Comparison of ENCODE assay signal across 26 mouse cellular contexts in genomic region chr15:85546500-85546899, GRCm38 (mm10). TPM values are rescaled to one million over a fixed set of nuclear protein-coding genes. Genes with fewer than 3 reads are reported as not detected.
A peak's percentile ranks its signal among the peaks of the same experiment; 100 is the strongest.
DNase-seq lines count a peak whose midpoint lies in the region; ATAC-seq and TF ChIP-seq lines count a peak whose summit lies in the region.
"Had no signal": no experiment of that assay in that cellular context is flagged by ENCODE, and none has a peak within 500 bp of the region (broad histone marks: within the 10 kb centered on the region; RNA-seq: fewer than 3 reads in every experiment).

No protein-coding gene starts in this region.

- peak; percentile 12 for DNase-seq in right cerebral cortex, adult 18-20 months
- no peak for DNase-seq in right cerebral cortex, postnatal 36 days (ENCODE audit: low spot score in 2 of 2)
- no peak for DNase-seq in ES-E14 (ENCODE audit: low read depth, low spot score)
- DNase-seq in gastrocnemius, adult 18-20 months (ENCODE audit: low spot score): no peak
- DNase-seq: adrenal gland, adult 2 months; adrenal gland, postnatal 10 days; adrenal gland, postnatal 25 days; cerebellum, adult 11-12 months; cerebellum, adult 2 months; cerebellum, adult 9-10 months; cerebellum, postnatal 10 days; cerebellum, postnatal 25 days; forebrain, postnatal 0 days had no signal

- no peaks in the 10 kb centered on the region for H3K27me3 ChIP-seq in myocyte (ENCODE audit: control insufficient read depth, insufficient read depth, insufficient read length)
- H3K27me3 ChIP-seq: forebrain, embryonic 12.5 days had no signal

- no peak overlapping the region for H3K4me3 ChIP-seq in ES-E14 (ENCODE audit: insufficient read depth in 1 of 2, low read depth in 1 of 2, low read length in 2 of 2, poor library complexity in 1 of 2, severe bottlenecking in 1 of 2)
- H3K4me3 ChIP-seq in myocyte: no peak overlapping the region
- H3K4me3 ChIP-seq: embryonic facial prominence, embryonic 10.5 days; embryonic facial prominence, embryonic 12.5 days; forebrain, embryonic 12.5 days had no signal

- H3K9me3 ChIP-seq in ES-E14 (ENCODE audit: control insufficient read depth, insufficient read depth, low read depth, low read length): no peaks in the 10 kb centered on the region
- H3K9me3 ChIP-seq: embryonic facial prominence, embryonic 10.5 days; embryonic facial prominence, embryonic 12.5 days; forebrain, embryonic 12.5 days had no signal

- no peak overlapping the region for H3ac ChIP-seq in myocyte (ENCODE audit: control insufficient read depth, insufficient read length)

- H3K4me1 ChIP-seq in ES-E14 (ENCODE audit: control insufficient read depth in 2 of 2, insufficient read depth in 2 of 2, low read length in 2 of 2, poor library complexity in 1 of 2): peaks cover 0 to 9% of the 10 kb centered on the region in 2 experiments; a peak in 2 of 4 replicates
- H3K4me1 ChIP-seq: embryonic facial prominence, embryonic 10.5 days; embryonic facial prominence, embryonic 12.5 days had no signal

- H3K4me2 ChIP-seq in myocyte (ENCODE audit: low read depth): no peak overlapping the region
- H3K4me2 ChIP-seq: embryonic facial prominence, embryonic 12.5 days; forebrain, embryonic 12.5 days had no signal

- no peak overlapping the region for H3K9ac ChIP-seq in ES-E14 (ENCODE audit: insufficient read depth, low read depth, low read length, poor library complexity, severe bottlenecking)
- H3K9ac ChIP-seq: embryonic facial prominence, embryonic 12.5 days; forebrain, embryonic 12.5 days; forebrain, postnatal 0 days had no signal

- no peak overlapping the region for H3K27ac ChIP-seq in ES-E14 (ENCODE audit: insufficient read depth, low read depth, low read length, poor library complexity, severe bottlenecking)
- H3K27ac ChIP-seq: embryonic facial prominence, embryonic 10.5 days; embryonic facial prominence, embryonic 12.5 days; forebrain, embryonic 12.5 days had no signal

- H3K36me3 ChIP-seq in ES-E14 (ENCODE audit: control insufficient read depth, insufficient read depth, low read length, poor library complexity, severe bottlenecking): no peaks in the 10 kb centered on the region
- no peaks in the 10 kb centered on the region for H3K36me3 ChIP-seq in myocyte (ENCODE audit: control insufficient read depth, insufficient read depth)
- H3K36me3 ChIP-seq: embryonic facial prominence, embryonic 10.5 days; embryonic facial prominence, embryonic 12.5 days had no signal

- in situ Hi-C loops in ES-E14 (cut with MboI; ENCODE audit: low sequenced_read_pairs in 2 of 2, unreplicated experiment in 2 of 2): no loop called here

- no peak for TF ChIP-seq POLR2A in myocyte (IDR thresholded peaks at IDR 0.05; ENCODE audit: insufficient read length, low read depth)

- no peaks in the 10 kb centered on the region for H3K79me2 ChIP-seq in myocyte (ENCODE audit: control insufficient read depth, insufficient read depth)

- ATAC-seq in frontal cortex, adult (ENCODE audit: low TSS enrichment): no peak
- ATAC-seq: CD4-positive, CD25-positive, alpha-beta regulatory T cell, adult 4 months; forebrain, embryonic 14.5 days; forebrain, postnatal 0 days had no signal

TF ChIP-seq in ES-E14, 5 proteins besides CTCF, POLR2A, EP300 and RAD21:
- TF ChIP-seq MAFK (IDR thresholded peaks at IDR 0.05; ENCODE audit: insufficient read depth, low read depth, low read length) (0 out of 2 replicates have a peak, but pooled peaks have one; percentile 12), CHD2 (IDR thresholded peaks at IDR 0.05; ENCODE audit: low read depth, low read length) (no peak)

TF ChIP-seq in myocyte, 11 proteins besides CTCF, POLR2A, EP300 and RAD21:
- TF ChIP-seq USF1 (IDR thresholded peaks at IDR 0.05; ENCODE audit: low read depth) (no peak), MYOD1 (IDR thresholded peaks at IDR 0.05; ENCODE audit: control insufficient read depth in 1 of 3, insufficient read length in 2 of 3, low read depth in 2 of 3) (peak in 2 of 3 experiments; percentile 71 to 90), MYOG (IDR thresholded peaks at IDR 0.05; ENCODE audit: control insufficient read depth in 1 of 3, insufficient read depth in 1 of 3, insufficient read length in 2 of 3, low read depth in 2 of 3) (peak in 2 of 3 experiments; percentile 44 to 76), TCF3 (IDR thresholded peaks at IDR 0.05; ENCODE audit: insufficient read length, low read depth) (peak; percentile 18), MAX (IDR thresholded peaks at IDR 0.05; ENCODE audit: low read depth) (no peak)

RNA-seq across cellular contexts. Expression of gene Wnt7b, which starts 35.8 kb away (rescaled TPM):
- total RNA-seq in ES-E14 (2012; rRNA removed): 11.2 and 15.5 TPM in 2 replicates
- polyA plus RNA-seq in myocyte (2012; fragmentation: generic; extraction: Trizol): 7.9 TPM
- under 1 TPM in 1 of 2 experiments, not detected in 1; 0.07 TPM for total RNA-seq in gastrocnemius, adult 18-20 months (2021)
- total RNA-seq: CH12.LX, MEL had no signal
- polyA plus RNA-seq: CD4-positive, CD25-positive, alpha-beta regulatory T cell, adult 4 months had no signal

RNA-seq across cellular contexts. Expression of gene 7530416G11Rik, which starts 43.5 kb away (rescaled TPM):
- total RNA-seq in ES-E14 (2012; rRNA removed): not detected in 2 replicates
- not detected for polyA plus RNA-seq in myocyte (2012; fragmentation: generic; extraction: Trizol)
- not detected for total RNA-seq in gastrocnemius, adult 18-20 months (2021)
- total RNA-seq: adrenal gland, adult 2 months; adrenal gland, postnatal 10 days; adrenal gland, postnatal 25 days; adrenal gland, postnatal 4 days; CH12.LX; forebrain, postnatal 0 days; MEL had no signal
- polyA plus RNA-seq: adrenal gland, adult 2 months; CD4-positive, CD25-positive, alpha-beta regulatory T cell, adult 4 months; cerebellum, adult 2 months; cortical plate, adult 2 months; embryonic facial prominence, embryonic 10.5 days; embryonic facial prominence, embryonic 12.5 days; embryonic facial prominence, embryonic 14.5 days; forebrain, embryonic 12.5 days; forebrain, embryonic 14.5 days; forebrain, postnatal 0 days; frontal cortex, adult 2 months had no signal

Comparison
In these comparisons a context has a peak if more than half of its experiments do, and no peak if none do; other contexts are left out.
1. RNA of gene Wnt7b, which starts 35.8 kb away (total RNA-seq): 11.2 to 15.5 TPM in ES-E14; 0.07 TPM in gastrocnemius, adult 18-20 months; every median in the first group is over 10 times any median in the second.